Mouse (Mus musculus) megakaryocyte, adult 5-6 weeks (primary cell): Measurements from ENCODE around the gene Gm20388. TPM values are rescaled to one million over a fixed set of nuclear protein-coding genes. Genes with fewer than 3 reads are reported as not detected.

Experiments
- ATAC-seq: 2 replicates; pipeline ENCODE4 v1.8.0; 2016; ENCODE audit warnings: mild to moderate bottlenecking, inconsistent platforms; ENCODE audit not compliant: poor library complexity, severe bottlenecking
- total RNA-seq, 2 experiments: library from RNA; stranded (forward) in 1 of 2; stranded (reverse) in 1 of 2; fragments of 153-499, 151-499 nt in 1 of 2; fragments of 221-1000, 200-1000 nt in 1 of 2; gene quantifications; 2 replicates each; pipeline versions ENCODE4 v1.2.3 to v1.2.4; 2015 to 2017

The Gm20388 gene
- total RNA-seq, 2 experiments from 2014 or later, result 7.6 to 15.5 TPM

DNA sequence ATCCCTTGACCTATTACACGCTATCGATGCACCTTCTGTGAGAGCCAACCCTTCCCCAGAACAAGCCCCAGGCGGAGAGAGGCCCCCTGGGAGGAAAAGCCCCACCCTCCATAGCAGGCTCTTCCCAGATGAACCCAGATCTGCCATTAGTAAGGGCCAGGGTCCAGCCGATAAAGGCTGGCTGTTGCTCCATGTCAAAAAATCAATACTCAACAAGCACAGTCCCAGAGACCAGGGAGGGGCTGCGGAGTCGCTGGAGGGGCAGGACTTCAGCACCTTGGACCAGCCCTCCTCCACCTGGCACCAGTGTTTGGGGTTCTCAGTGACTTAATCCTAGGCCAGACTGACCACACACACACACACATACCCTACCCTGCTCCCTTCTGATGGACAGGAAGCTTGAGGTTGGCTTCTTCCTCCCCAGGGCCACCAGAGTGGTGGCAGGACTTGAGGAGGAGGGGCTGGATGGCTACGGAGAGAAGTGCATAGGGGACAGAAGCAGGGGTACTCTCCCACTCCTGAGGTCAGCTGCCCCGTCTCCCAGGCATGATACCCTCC is 2407.4 kb downstream of the Gm20388 start:
- peak; percentile 44 for ATAC-seq

DNA sequence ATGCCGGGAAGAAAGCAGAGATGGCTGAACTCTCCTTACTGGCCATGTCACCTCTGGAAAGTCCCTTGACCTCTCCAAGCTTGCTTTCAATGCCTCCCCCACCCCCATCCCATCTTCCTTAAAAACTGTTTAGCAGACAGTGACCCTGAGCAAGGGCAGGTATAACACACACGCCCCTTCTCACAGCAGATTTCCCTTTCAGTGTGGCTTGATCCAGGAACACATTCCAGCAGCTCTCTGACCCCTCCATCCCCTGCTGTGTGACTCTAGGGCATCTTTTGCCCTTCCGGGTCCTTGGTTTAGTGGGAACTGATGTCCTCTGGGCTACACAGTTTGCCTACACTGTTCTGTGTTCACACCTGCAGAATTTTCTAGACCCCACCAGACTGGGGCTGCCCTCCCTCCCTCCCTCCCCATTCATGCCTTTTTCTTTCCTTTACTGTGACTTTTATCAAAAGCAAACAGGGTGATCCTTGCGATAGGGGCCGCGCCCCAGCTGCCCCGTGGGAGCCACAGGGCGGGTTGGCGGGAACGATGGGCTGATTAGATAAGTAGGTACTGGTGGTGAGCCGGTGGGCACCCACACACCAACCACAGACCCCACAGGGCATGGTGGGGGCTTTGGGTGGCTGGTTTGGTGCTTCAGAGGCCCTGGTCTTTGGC is 2408.5 kb downstream of the Gm20388 start:
- ATAC-seq, result no peak

DNA sequence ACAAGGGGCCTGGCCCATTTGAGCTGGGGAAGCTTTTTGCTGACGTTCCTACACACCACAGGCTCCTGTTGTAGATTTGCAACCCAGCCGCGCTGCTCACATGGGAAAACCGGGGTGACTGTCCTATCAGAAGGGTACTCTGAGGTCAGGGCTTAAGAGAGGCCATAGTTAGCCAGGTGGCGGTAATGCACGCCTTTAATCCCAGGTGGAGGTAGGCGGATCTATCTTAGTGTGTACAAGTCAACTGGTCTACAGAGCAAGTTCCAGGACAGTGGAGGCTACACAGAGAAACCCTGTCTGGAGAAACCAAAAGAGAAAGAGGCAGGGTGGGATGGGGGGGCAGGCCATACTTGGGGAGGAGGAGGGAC is 2409.1 kb downstream of the Gm20388 start:
- ATAC-seq, result no peak

DNA sequence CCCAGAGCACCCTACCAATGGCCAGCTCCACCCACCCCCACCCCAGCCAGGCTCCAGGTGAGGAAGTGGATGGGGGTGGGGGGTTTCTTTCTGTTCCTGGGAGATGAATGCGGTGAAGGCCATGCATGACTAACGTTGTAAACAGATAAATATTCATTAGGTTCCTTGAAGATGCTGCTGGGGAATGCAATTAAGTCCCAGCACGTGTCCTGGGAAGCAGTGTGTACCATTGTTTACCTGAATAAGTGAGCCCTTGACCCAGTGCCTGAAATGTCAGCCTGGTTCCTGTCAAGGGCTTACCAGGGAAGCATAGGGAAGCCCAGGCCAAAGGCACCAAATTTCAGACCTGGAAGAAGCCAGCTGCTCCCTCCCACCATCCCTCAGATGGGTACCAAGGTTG is 2409.9 kb downstream of the Gm20388 start:
- ATAC-seq, result no peak

DNA sequence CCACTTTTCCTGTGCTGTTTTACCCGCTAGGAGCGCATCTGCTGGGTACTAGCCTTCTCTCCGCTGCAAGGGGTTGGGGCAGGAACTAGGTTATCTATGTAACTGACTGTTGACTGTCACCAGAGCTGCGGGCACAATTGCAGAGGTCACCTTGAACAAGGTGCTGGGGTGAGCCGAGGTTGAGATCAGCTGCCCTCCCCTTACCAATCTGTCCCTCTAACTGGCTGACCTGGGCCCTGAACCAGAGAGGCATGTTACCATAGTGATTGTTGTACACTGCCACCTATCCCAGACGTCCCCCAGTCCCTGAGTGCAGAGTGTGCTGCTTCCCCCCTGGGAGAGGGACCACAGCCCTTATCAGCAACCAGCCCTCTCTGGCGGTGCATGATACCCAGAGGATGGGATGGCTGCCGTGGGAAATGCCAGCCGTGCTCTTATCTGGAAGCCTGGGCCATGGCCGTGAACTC is 2410.8 kb downstream of the Gm20388 start:
- no peak for ATAC-seq

DNA sequence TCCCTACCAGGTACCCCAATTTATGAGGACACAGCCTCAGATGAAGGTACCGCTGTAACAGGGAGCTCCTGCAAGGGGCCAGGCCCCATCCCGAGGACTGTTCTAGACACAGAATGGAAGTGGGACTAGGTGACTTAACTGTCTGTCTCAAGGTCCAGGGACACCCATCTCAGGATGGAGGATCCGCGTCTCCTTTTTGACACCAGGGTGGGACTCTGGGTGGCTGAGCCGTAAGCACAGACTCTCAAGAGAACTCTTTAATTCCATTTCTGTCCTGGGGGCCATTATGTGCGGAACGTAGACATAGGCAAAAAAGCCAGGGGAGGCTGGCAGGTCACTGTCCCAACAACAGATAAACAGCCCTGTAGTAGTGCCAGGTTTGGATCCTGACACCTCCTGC is 2411.5 kb downstream of the Gm20388 start:
- no peak for ATAC-seq

DNA sequence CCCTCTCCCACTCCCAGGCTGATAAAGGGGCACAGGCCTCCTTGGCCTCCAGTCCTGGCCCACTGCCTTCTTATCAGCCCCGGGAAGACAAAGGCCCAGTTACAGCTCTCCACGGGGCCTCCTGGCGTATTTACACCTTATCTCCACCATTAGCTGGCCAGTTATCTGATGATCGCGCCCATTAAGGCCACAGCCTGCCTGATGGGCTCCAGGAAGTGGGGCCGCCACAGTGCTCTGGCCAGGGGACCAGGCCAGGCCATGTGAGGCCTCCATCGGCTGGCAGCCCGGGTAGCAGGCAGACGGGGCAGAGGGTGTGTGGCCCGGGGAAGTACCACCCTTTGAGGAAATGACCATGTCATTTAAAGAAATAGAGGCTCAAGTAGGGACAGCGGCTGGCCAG is 2412.2 kb downstream of the Gm20388 start:
- peak; percentile 53 for ATAC-seq

DNA sequence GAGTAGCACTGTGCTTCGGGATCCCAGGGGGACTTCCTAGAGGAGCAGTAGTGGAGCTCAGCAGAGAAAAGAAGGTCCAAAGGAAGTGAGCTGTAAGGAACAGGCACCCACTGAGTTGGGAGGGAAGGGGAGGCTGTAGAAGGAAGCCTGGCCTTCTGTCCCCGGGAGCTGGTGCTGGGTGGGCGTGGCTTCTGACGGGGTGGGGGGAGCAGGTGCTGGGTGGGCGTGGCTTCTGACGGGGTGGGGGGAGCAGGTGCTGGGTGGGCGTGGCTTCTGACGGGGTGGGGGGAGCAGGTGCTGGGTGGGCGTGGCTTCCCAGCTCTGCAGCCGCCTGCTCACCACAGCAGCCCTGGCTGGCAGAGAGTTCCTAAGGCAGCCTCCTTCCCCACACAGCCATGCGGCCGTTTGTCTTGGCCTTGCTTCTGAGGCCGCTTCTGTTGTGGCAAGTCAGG is 2413.3 kb downstream of the Gm20388 start:
- ATAC-seq, result peak; percentile 16; the same call in 1 of the 2 replicates

DNA sequence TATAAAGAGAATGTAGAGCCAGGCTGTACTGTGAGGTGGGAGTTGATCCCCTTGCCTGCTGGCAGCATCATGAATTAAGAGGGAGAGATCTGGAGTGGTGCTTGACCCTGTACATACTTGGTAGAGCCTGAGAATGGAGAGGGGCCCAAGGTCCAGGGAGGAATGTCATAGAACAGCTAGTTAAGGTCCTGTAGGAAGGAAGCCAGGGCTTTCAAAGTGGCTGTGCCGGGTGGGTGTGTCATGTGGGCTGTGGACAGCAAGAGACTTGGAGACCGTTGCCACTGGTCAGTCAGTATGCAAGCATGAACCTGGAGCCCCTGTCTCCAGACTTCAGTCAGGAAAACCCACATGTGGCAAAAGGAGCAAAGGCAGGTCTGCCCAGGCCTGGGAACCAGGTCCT is 2414.6 kb downstream of the Gm20388 start:
- no peak for ATAC-seq

DNA sequence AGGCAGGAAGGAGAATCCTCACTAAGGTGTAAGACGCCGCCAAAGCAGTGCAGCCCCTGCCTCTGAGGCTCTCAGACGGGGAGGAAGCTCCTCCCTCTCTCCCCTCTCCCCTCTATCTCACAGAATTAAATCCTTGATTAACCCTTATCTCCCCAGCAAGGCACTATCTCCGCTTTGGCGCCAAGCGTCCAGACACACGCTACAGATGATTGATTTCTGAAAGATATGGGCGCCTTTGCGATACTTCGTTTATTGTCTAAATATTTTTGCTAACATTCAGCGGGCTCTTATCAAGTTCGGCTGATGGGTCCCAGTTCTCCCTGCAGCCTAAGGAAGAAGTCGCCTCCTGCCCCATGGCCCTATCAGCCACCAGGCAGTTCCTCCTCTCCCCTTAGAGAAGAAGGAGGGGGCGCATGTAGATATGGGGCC is 2415.5 kb downstream of the Gm20388 start:
- no peak for ATAC-seq

DNA sequence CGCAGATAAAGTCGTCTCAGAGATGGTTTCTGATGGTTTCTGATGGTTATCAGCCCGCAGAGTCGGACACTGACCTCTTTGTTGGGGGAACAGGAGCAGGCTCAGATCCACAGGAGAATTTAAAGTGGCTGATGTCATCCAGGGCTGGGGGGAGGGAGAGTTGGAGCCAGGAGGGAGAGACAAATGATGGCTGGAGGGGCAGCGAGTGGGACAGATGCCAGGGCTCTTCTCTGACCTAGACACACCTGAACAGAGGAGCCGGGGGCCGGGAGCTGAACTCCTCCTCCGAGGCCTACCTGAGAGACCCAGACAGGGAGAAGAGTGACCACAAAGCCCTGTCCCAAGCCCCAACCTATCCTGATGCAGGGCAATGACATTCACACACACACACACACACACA is 2418.4 kb downstream of the Gm20388 start:
- no peak for ATAC-seq

DNA sequence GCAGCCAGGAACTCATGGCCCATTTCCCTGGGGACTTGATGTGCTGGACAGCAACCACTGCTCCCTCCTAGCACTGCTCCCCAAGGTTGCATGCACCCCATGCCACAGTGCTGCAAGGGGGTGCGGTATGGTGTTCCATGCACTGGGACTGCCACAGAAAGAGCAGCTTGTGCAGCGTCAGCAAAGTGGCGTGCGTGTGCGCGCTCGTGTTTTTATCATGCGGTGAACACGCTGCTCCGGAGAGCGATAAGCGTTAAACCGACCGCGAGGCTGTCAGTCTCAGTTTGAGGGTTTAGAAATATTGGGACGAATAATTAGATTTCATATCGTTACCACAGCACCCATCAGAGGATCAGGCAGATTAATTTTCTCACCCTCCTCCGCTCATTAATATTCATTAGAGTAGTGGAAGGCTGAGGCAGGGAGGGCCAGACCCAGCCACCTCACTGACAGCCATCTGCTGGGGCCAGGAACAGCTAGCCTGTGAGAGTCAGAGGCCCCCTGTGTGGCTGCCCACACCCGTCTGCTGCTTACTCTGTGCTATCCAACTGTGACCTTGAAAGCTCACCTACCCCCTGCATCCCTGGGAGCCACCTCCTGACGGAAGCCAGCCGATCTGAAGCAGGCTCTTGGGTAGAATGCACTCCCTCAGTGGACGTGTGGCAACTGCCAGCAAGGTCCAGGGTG is 2419.1 kb downstream of the Gm20388 start:
- ATAC-seq, result no peak

DNA sequence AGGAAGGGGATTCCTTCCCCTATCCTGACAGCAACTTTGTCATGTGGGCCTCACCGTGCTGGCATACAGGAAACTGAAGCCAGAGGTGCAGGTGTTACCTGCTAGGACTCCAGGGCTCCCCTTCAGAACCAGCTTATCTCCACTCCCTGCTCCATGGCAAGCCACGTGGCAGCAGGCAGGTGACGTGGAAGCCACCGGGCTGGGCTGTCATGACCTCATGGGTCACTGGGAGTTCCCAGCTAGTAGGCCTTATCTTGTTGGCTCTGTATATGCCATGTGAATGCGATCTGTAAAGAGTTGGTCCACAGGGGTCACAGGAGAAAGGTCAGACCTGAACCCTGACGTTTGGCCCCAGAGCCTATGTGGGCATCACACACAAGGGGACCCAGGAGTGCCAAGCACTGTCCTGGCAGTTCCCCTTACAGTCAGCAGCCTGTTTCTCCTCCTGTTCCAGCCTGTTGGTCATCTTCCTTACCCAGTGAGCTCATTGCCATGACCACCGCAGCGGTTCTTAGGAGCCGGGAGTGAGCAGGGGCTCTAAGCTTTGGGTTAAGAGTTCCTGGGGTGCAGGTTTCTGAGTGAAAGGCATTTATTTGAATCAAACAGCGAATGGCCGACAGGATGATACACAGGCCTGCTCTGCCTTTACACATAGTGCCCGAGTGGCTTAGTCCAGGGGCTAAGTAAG is 2419.9 kb downstream of the Gm20388 start:
- ATAC-seq, result no peak

DNA sequence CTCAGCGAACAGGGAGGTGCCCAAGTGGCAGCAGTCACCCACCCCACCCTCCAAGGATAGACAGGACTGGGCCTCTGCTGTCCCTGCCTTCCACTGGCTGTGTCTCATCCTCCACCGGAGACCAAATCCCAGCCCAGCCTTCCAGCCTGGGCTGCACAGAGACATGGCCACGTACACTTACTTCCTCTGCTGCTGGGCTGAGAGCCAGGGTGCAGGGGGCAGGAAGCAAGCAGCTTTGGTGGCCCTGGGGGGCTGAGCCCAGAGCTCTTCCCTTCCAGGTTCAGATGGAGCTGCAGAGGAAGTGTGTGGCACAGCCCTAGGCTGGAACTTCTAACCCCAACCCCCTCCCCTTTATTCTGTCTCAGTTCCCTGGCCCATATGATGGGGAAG is 2420.5 kb downstream of the Gm20388 start:
- 0 out of 2 replicates have a peak, but pooled peaks have one; percentile 7 for ATAC-seq

DNA sequence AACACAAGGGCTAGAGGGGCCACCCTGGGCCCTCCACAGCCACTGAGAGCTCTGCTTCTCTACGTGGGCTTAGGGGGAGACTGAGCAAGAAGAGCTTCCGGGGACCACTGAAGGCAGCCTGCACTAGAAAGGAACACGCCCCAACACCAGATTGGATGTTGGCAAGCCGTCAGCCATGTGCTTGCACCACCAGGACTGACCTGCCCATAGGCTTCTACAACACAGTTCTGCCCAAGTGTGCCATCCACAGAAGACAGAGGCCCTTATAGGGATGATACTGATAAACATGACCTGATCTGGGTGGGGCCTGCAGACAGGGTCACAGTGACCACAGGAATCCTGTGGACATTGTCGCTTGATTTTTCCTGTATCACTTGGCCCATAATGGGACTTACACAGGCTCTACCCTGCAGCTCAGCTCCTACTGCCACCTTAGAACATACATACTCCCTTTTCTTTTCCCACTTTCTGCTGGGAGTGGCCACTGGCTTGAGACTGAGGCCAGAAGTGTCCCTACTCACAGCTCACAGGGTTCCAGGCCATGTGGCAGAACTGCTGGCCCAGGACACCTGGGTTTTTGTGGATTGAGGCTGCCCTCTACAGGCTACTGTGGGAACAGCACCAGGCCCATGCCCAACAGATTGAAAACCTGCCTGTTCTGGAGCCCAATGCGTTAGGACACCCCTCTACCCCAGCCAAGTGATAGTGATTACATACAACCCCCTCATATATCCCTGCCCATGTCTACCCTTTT is 2422.3 kb downstream of the Gm20388 start:
- peak; percentile 90 for ATAC-seq

DNA sequence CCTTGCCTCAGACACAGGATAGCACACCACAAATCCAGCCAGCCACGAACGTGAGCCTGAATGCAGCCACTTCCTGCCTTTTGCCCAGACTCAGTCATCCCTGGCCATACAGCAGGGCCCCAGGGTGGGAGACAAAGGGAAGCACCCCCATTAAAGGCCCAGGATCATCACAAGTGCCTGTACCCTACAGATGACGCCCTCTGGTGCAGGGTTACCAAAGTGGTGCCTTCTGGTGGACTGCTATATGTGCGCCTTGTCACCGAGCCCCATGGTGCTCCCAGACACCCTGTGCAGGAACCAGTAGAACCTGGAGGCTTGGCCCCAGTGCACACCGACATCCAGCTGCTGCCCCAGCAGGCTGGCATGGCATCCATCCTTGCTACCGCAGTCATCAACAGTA is 2422.9 kb downstream of the Gm20388 start:
- ATAC-seq, result no peak

DNA sequence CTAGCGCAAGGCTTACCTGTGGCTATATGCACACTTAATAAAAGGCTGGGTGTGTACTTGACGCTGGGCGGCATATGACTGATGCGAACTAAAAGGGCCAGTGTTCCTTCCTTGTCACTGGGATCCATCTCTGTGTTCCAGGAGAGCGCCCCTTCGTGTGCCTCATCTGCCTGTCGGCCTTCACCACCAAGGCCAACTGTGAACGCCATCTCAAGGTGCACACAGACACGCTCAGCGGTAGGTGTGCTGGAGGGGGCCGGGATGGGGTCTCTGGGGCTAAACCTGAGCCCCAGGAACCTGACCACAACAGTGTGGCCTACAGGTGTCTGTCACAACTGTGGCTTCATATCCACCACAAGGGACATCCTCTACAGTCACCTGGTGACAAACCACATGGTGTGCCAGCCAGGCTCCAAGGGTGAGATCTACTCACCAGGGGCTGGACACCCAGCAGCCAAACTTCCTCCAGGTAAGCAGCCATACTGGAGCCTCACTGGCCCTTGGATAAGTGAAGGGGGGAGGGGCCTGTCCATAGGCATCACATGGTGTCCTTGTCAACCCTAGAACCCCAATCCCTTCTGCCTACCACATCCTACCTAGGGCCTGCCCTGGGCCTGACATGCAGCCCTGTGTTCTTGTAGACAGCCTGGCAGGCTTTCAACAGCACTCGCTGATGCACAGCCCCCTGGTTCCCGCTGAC is 2424.3 kb downstream of the Gm20388 start:
- ATAC-seq, result no peak

DNA sequence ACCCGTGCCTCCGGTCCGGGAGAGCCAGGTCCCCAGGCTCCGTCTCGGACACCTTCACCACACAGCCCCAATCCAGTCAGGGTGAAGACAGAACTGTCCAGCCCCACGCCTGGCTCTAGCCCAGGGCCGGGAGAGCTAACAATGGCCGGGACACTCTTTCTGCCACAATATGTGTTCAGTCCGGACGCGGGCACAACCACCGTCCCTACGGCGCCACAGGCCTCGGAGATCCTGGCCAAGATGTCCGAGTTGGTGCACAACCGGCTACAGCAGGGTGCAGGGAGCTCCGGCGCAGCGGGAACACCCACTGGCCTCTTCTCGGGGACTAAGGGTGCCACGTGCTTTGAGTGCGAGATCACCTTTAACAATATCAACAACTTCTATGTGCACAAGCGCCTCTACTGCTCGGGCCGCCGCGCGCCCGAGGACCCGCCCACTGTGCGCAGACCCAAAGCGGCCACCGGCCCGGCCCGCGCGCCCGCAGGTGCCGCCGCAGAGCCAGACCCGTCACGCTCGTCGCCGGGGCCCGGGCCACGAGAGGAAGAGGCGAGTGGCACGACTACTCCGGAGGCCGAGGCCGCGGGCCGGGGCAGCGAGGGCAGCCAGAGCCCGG is 2425.1 kb downstream of the Gm20388 start:
- no peak for ATAC-seq

DNA sequence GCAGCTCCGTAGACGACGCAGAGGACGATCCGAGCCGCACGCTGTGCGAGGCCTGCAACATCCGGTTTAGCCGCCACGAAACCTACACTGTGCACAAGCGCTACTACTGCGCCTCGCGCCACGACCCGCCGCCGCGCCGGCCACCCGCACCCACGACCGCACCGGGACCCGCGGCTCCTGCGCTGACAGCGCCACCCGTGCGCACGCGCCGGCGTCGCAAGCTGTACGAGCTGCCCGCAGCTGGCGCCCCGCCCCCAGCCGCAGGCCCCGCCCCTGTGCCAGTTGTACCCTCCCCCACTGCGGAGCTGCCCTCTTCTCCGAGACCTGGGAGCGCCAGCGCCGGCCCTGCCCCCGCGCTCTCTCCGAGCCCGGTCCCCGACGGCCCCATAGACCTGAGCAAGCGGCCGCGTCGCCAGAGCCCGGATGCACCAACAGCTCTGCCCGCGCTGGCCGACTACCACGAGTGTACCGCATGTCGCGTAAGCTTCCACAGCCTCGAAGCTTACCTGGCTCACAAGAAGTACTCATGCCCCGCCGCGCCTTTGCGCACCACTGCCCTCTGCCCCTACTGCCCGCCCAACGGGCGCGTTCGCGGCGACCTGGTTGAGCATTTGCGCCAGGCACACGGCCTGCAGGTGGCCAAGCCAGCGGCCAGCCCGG is 2425.7 kb downstream of the Gm20388 start:
- no peak for ATAC-seq
